Mouse (Mus musculus) thymus, adult 18-20 months (tissue): ENCODE measurements around the gene Gm37240.
"Not testable (repeated sequence)": the region's sequence is repeated elsewhere in the genome, so short reads cannot be mapped to it uniquely, and the experiment has no call there.

ENCODE experiments used
- DNase-seq, 2 experiments: peaks; one replicate each; pipeline ENCODE4 v3.0.0; 2022; ENCODE audit warnings: mixed read lengths in 2 of 2

Gene Gm37240

GRCm38 (mm10) chr3:84927168-84927794, 960.0 kb downstream of the Gm37240 start:
- no peak for DNase-seq

- DNase-seq = no peak
Measured at GRCm38 (mm10) chr3:84926140-84926539, 961.2 kb downstream of the Gm37240 start.

- no peak for DNase-seq
Measured at GRCm38 (mm10) chr3:84925229-84925628, 962.1 kb downstream of the Gm37240 start.

DNA sequence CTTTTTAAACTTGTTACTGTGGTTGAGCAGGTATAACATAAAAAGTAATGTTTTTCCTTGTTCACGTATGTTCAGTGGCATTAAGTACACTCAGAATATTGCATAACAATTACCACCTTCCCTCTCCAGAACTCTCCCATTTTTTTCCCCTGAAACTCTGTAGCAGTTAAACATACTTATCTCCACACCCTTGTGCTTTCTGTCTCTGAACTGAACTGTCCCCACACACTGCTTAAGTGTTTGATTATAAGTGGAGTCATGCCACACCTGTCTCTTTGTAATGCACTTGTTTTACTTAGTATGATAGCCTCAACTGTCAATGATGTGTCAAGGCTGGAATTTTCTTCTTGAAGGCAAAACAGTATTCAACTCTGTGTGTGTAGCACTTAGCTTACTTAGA, 963.6 kb downstream of the Gm37240 start:
- DNase-seq = no peak

- no peak for DNase-seq
Measured at GRCm38 (mm10) chr3:84923256-84923655, 964.1 kb downstream of the Gm37240 start.

GRCm38 (mm10) chr3:84921704-84922420, 965.5 kb downstream of the Gm37240 start:
- DNase-seq = no peak

GRCm38 (mm10) chr3:84917903-84918679, 969.2 kb downstream of the Gm37240 start:
- DNase-seq = no peak

DNA sequence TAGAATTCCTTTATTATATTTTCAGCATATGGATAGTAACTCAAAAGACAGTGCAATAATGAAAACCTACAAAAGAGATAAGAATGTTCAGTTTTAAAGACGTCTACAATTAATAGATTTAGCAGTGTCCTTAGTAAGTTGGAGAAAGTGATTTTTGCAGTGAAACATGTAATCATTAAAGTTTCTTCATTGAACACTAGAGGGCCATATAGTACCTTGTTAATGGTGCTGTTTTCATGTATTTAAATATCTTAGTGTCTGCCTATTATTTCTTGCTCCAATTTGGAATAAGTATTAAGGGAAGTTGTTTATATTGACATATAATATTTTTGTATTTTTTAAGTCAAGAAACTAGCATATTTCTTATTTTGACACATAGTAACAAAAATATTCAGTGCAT, 973.0 kb downstream of the Gm37240 start:
- DNase-seq = no peak

GRCm38 (mm10) chr3:84906528-84906927, 980.8 kb downstream of the Gm37240 start:
- peak in 1 of 2 experiments; percentile 9 for DNase-seq

DNA sequence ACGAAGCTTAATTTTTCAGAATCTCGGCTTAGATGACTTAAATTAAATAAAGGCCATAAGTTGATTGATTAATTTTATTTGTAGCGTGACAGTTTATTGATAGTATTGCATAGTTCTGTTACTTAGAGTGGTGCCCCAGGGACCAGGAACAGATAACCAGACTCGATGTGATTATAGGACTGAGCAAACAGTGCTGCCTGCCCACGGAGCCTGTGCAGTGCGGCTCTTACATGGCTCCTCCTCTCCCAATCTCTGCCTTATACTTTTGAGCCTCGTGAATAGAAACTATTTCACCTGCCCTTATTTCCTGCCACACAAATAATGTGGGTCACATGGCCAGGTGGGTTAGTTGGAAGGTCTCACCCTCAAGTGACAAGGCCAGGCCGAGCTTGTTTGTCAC, 989.4 kb downstream of the Gm37240 start:
- DNase-seq = no peak

GRCm38 (mm10) chr3:84890983-84891382, 996.3 kb downstream of the Gm37240 start:
- DNase-seq = no peak

- DNase-seq = no peak
Measured at GRCm38 (mm10) chr3:84889648-84890047, 997.7 kb downstream of the Gm37240 start.

DNA sequence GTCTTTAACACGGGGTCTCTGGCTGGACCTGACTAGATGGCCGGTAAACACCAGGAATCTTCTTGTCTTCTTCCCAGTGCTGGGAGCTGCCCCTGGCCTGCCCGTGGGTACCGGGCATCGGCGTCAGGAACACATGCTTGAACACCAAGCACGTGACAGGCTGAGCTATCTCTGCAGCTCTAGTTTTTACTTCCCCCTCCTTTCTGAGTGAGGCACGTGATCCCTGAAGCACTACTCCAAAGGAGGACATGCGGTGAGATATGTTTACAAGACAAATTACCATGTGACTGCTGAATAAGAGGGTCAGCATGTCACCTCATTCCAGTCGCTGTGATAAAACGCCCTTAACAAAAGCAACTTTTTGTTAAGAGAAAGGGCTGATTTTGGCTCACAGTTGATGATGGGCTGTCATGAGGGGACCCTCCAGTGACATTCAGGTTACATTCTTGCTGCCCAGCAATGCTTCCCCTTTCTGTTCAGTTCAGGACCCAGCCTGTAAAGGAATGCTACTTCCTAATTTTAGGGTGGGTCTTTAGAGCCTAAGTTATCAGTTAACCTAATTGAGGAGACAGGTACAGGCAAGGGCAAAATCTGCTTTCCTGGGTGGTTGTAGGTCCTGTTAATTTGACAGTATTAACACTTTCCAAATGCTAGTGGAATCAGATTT, 1003.4 kb downstream of the Gm37240 start:
- DNase-seq = peak in 1 of 2 experiments; percentile 31

- no peak for DNase-seq
Measured at GRCm38 (mm10) chr3:84876211-84876610, 1011.1 kb downstream of the Gm37240 start.

GRCm38 (mm10) chr3:84875306-84875705, 1012.0 kb downstream of the Gm37240 start:
- DNase-seq = no peak

- DNase-seq = no peak
Measured at GRCm38 (mm10) chr3:84870126-84870525, 1017.2 kb downstream of the Gm37240 start.

DNA sequence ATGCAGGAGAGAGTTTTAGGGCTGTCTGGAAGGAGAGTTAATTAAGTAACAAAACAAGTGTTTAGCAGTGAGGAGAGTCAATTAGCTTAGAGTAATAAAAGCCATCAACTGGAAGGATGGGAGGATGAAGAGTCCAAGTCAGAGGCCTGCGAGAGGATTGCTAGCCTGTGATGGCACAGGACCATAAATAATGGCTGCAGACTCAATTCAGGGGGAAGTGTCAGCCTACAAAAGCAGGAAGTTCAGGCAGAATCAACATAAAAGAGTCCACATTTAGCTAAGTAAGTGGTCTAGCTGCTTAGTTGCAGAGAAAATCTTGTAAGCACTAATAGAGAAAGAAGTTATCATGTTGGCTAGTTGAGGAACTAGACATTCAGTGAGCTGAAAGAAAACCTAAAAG, 1019.3 kb downstream of the Gm37240 start:
- DNase-seq = no peak

DNA sequence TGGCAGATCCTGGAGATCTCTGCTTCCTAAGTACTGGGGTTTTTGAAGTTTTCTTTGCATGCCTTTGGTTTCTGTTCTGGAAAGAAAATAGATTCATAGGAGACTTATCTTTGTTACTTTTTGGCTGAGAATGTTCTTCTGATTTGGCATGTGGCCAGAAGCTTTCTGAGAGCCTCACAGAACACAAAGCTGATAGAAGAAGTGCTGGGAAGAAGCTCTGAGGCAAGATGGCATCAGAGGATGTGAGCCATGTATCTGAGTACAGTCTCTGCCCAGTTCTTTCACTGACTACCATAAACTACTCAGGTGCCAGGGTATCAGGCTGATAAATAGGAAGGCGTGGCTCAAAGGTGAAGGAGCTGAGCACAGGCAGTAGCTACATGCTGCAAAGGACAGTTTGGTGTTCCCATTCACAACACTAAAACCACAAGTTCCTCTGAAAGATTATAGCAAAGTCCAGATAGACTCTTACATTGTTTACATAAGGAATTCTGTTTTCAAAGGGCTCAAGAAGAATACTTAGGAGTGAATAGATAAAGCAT, 1019.8 kb downstream of the Gm37240 start:
- no peak for DNase-seq

- no peak for DNase-seq
Measured at GRCm38 (mm10) chr3:84866866-84867265, 1020.5 kb downstream of the Gm37240 start.

DNA sequence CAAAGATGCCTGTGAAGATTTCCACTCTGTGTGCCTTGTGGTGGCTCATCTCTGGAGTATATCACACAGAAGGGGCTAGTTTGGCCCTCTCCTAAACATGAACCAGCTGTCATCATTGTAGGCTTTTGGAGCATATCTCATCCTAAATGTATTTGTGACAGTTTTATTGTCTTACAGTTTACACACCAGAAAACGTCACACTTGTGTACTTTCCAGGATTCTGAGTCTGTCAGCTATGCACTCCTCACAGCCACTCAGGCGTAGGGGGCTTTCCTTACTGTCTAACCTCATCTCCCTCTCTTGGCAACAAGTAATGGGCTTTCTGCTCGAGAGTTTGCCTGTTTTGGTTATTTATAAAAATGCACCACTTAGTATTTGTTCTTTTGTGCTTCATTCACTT, 1021.6 kb downstream of the Gm37240 start:
- no peak for DNase-seq

- DNase-seq = not testable (repeated sequence)
Measured at GRCm38 (mm10) chr3:84861817-84862216, 1025.5 kb downstream of the Gm37240 start.

DNA sequence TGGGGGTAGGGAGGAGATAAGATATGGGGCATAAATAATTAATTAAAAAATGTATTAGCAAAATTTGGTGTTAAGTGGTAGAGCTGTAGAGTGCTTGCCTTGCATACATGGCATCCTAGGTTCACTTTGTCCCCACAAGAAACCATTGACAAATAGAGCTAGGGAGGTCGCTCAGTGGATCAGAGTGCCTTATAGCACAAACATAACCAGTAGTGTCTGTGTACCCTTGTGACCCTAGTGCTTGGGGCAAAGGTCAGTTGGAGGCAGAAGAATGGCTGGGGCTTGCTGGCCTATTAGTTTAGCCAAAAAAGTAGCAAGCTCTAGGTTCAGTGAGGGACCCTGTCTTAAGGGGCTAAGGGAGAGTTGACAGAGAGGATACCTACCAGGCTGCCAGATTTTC, 1026.6 kb downstream of the Gm37240 start:
- no peak for DNase-seq

DNA sequence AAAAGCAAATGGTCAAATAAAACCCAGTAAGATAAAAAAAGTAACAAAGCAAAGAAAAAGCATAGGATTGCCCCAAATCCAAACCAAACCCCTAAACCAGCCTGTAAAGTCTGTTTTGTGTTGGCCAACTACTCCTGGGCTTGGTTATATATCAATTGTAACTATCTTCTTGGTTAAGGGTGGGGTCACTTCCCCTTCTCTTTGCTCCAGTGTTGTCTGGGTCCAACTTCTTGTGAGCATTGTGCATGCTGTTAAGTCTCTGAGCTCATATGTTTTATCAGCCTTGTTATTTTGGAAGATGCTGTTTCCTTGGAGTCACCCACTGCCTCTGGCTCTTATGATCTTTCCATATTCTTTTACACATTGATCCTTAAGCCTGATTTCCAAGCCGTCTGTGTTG, 1032.9 kb downstream of the Gm37240 start:
- no peak for DNase-seq
